Mouse (Mus musculus) layer of hippocampus, postnatal 14 days (tissue): ENCODE results near the gene F2rl2. TPM values are rescaled to one million over a fixed set of nuclear protein-coding genes. Genes with fewer than 3 reads are reported as not detected.

ENCODE experiments used
- DNase-seq, 2 experiments: peaks; one replicate each; pipeline ENCODE4 v3.0.0; 2021 to 2022; ENCODE audit warnings: low spot score in 2 of 2, mixed read lengths in 1 of 2
- total RNA-seq, 2 experiments: library from RNA; stranded (reverse); gene quantifications; 2 replicates each; pipeline ENCODE4 v1.2.3; 2021

The F2rl2 gene
- total RNA-seq, 2 experiments from 2014 or later: 0.41 to 0.45 TPM

- DNase-seq: no peak
These were observed 1.2 kb downstream of the F2rl2 start for GRCm38 (mm10) chr13:95697874-95698273.

GRCm38 (mm10) chr13:95703376-95703775 is 6.7 kb downstream of the F2rl2 start:
- DNase-seq: no peak

- no peak for DNase-seq
These were observed 8.9 kb downstream of the F2rl2 start for GRCm38 (mm10) chr13:95705589-95705988.

- DNase-seq: no peak
These were observed 15.4 kb downstream of the F2rl2 start for GRCm38 (mm10) chr13:95712054-95712453.

GRCm38 (mm10) chr13:95712570-95713268 is 16.1 kb downstream of the F2rl2 start:
- DNase-seq: no peak

- DNase-seq: no peak
These were observed 17.8 kb downstream of the F2rl2 start for GRCm38 (mm10) chr13:95714271-95714975.

- no peak for DNase-seq
These were observed 18.7 kb downstream of the F2rl2 start for GRCm38 (mm10) chr13:95715356-95715755.

- peak; percentile 64 to 80 for DNase-seq
These were observed 22.9 kb downstream of the F2rl2 start for GRCm38 (mm10) chr13:95719320-95720232.

GRCm38 (mm10) chr13:95730491-95730890 is 33.8 kb downstream of the F2rl2 start:
- DNase-seq: no peak

- DNase-seq: peak in 1 of 2 experiments; percentile 36
These were observed 43.0 kb downstream of the F2rl2 start for GRCm38 (mm10) chr13:95739651-95740050.

GRCm38 (mm10) chr13:95741813-95742689 is 45.4 kb downstream of the F2rl2 start:
- no peak for DNase-seq

- no peak for DNase-seq
These were observed 46.3 kb downstream of the F2rl2 start for GRCm38 (mm10) chr13:95742881-95743466.

- DNase-seq: no peak
These were observed 48.8 kb downstream of the F2rl2 start for GRCm38 (mm10) chr13:95745451-95745850.

- peak; percentile 27 to 43 for DNase-seq
These were observed 49.9 kb downstream of the F2rl2 start for GRCm38 (mm10) chr13:95746509-95746908.

GRCm38 (mm10) chr13:95747101-95747500 is 50.4 kb downstream of the F2rl2 start:
- no peak for DNase-seq

GRCm38 (mm10) chr13:95747541-95747940 is 50.9 kb downstream of the F2rl2 start:
- DNase-seq: no peak
